In the genomic region with DNA sequence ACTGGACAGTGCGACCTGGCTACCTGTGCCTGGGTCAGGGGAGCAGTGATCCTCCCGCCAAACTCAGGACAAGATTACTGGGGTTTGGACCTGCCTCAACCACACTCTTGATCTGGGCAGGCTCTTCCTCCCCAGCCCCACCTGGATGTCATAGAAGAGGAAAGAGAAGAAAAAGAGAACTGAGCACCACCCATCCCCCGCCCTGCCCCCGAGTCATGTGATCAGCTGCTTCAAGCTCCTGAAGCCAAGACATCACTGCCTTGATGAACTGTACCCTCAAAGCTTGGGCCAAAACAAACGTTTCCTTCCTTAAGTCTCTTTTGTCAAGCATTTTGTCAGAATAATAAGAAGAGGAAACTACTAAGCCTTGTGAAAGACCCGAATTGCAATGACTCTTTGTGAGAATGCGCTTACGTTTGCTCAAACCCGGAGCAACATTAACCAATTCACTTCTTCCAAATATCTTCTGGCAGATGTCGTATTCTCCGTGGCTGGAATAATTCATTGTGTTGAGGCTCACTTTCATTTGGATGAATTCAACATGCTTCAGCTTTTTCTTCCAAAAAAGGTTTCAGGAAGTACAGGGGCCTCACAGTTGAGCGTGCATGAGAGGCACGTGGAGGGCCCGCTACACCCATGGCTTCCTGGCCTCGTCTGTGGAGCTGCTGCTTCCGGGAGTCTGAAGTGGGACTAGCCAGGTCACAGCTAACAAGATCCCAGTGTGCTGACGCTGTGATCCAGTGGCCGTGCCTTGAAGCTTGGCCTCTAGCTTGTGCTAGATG, we compare ENCODE assay signal across 10 mouse cellular contexts.
A peak's percentile ranks its signal among the peaks of the same experiment; 100 is the strongest.
DNase-seq lines count a peak whose midpoint lies in the region; ATAC-seq and TF ChIP-seq lines count a peak whose summit lies in the region.
"Had no signal": no experiment of that assay in that cellular context is flagged by ENCODE, and none has a peak within 500 bp of the region (broad histone marks: within the 10 kb centered on the region; RNA-seq: fewer than 3 reads in every experiment).

No protein-coding gene starts in this region.

- no peak for ATAC-seq in lung, postnatal 0 days
- peak; percentile 51 for ATAC-seq in common myeloid progenitor, adult 5-6 weeks (replicated peaks; ENCODE audit: low read depth, poor library complexity, severe bottlenecking)

- no peaks in the 10 kb centered on the region for H3K4me1 ChIP-seq in lung, postnatal 0 days (ENCODE audit: insufficient read depth, low read depth, low read length)
- H3K4me1 ChIP-seq: embryonic facial prominence, embryonic 12.5 days; limb, embryonic 15.5 days had no signal

- TF ChIP-seq EP300 in lung, postnatal 0 days (IDR thresholded peaks at IDR 0.05) = no peak

- H3K27me3 ChIP-seq in lung, postnatal 0 days (replicated peaks; ENCODE audit: insufficient read depth, low read length) = no peaks in the 10 kb centered on the region
- no peaks in the 10 kb centered on the region for H3K27me3 ChIP-seq in splenic B cell, adult 2 months (ENCODE audit: control insufficient read depth, insufficient read depth, low read length, poor library complexity, severe bottlenecking)
- H3K27me3 ChIP-seq: embryonic facial prominence, embryonic 12.5 days; limb, embryonic 15.5 days had no signal

- H3K36me3 ChIP-seq in lung, postnatal 0 days (ENCODE audit: insufficient read depth, low read length) = no peaks in the 10 kb centered on the region
- no peaks in the 10 kb centered on the region for H3K36me3 ChIP-seq in splenic B cell, adult 2 months (ENCODE audit: control insufficient read depth, insufficient read depth, low read length, poor library complexity, severe bottlenecking)
- H3K36me3 ChIP-seq: embryonic facial prominence, embryonic 12.5 days; limb, embryonic 15.5 days had no signal

- 54% methylated on average over 18 of the region's 18 CpGs for WGBS in lung, postnatal 0 days

- no peak overlapping the region for H3K4me2 ChIP-seq in lung, postnatal 0 days (replicated peaks; ENCODE audit: low read depth, low read length)
- H3K4me2 ChIP-seq: embryonic facial prominence, embryonic 12.5 days; limb, embryonic 15.5 days had no signal

- TF ChIP-seq CTCF in lung, postnatal 0 days (IDR thresholded peaks at IDR 0.05) = no peak

- DNase-seq in heart, adult 11 months = peak; percentile 88
- DNase-seq in heart, postnatal 4 days = no peak
- DNase-seq in lung, postnatal 10 days = peak; percentile 10
- DNase-seq in lung, postnatal 0 days (ENCODE audit: low spot score) = no peak
- peak; percentile 43 for DNase-seq in splenic B cell, adult 2 months (ENCODE audit: low read depth, low spot score)
- DNase-seq in left cerebral cortex, adult 11 months (ENCODE audit: low spot score) = no peak
- DNase-seq in lung, postnatal 36 days = no peak

- no peak overlapping the region for H3K9ac ChIP-seq in lung, postnatal 0 days (replicated peaks; ENCODE audit: low read depth)
- H3K9ac ChIP-seq: embryonic facial prominence, embryonic 12.5 days; limb, embryonic 15.5 days had no signal

- H3K4me3 ChIP-seq in lung, postnatal 0 days (ENCODE audit: low read depth, low read length) = no peak overlapping the region
- H3K4me3 ChIP-seq: embryonic facial prominence, embryonic 12.5 days; limb, embryonic 15.5 days had no signal

- no peaks in the 10 kb centered on the region for H3K9me3 ChIP-seq in lung, postnatal 0 days (ENCODE audit: low read length)
- H3K9me3 ChIP-seq: embryonic facial prominence, embryonic 12.5 days; limb, embryonic 15.5 days had no signal

- H3K27ac ChIP-seq in lung, postnatal 0 days (ENCODE audit: low read length) = no peak overlapping the region
- H3K27ac ChIP-seq: embryonic facial prominence, embryonic 12.5 days; limb, embryonic 15.5 days had no signal

Comparison
In these comparisons a context has a peak if more than half of its experiments do, and no peak if none do; other contexts are left out.
1. DNase-seq: peak in heart, adult 11 months (single experiment), lung, postnatal 10 days (single experiment) and splenic B cell, adult 2 months (single experiment); none in heart, postnatal 4 days (single experiment), lung, postnatal 0 days (single experiment), left cerebral cortex, adult 11 months (single experiment) and lung, postnatal 36 days (single experiment).